Mouse (Mus musculus) retina, postnatal 7 days (tissue): ENCODE measurements around the gene Efemp2.

Experiments
- DNase-seq: peaks from one replicate; pipeline ENCODE4 v3.0.0-alpha.2; 2012; ENCODE audit warnings: low read depth, low spot score

Efemp2 gene

DNA sequence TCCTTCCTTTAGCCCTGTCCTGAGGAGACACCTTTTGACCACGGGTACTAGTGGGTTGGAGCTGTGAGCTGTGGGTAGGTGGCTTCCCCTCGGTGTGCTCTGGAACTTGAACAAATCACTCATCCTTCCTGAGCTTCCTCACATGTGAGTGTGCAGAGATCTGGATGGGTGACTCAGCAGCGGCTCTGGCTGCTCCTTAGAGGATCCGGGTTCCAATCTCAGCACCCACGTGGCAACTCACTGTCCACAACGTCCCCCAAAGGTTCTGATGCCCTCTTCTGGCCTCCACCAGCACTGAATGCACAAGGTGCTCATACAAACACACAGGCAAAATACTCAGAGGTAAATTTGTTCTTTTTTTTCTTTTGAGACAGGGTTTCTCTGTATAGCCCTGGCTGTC, 22.0 kb upstream of the Efemp2 start:
- no peak for DNase-seq

DNA sequence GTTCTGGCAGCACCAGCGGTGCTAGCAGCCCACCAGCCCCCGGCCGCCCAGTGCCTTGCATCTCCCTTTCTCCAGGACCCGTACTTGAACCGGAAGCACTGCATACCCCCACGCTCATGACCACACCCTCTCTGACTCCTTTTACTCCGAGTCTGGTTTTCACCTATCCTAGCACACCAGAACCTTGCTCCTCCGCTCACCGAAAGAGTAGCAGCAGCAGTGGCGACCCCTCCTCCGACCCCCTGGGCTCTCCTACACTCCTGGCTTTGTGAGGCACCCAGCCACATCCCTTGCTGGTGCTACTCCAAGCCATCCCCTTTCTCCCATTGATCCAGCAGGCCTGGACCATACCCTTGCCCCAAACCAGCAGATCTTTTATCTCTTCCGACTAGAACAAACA, 18.7 kb upstream of the Efemp2 start:
- DNase-seq = no peak

DNA sequence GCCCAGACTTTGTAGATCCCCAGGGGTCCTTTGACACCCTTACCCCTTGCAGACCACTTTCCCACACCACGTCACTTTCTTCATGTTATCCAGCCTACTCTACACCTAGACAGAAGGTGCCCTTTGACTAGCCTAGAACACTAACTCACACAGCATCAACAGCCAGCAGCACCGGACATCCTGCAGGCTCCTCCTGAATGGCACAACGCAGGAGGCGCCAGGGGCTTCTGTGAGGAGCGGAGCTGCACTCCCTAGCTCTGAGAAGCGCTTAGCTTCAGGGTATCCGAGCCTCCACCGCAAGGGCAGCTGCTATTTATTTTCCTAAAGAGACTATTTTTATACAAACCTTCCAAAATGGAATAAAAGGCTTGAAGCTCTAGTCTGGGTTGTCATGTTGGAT, 18.2 kb upstream of the Efemp2 start:
- DNase-seq = no peak

DNA sequence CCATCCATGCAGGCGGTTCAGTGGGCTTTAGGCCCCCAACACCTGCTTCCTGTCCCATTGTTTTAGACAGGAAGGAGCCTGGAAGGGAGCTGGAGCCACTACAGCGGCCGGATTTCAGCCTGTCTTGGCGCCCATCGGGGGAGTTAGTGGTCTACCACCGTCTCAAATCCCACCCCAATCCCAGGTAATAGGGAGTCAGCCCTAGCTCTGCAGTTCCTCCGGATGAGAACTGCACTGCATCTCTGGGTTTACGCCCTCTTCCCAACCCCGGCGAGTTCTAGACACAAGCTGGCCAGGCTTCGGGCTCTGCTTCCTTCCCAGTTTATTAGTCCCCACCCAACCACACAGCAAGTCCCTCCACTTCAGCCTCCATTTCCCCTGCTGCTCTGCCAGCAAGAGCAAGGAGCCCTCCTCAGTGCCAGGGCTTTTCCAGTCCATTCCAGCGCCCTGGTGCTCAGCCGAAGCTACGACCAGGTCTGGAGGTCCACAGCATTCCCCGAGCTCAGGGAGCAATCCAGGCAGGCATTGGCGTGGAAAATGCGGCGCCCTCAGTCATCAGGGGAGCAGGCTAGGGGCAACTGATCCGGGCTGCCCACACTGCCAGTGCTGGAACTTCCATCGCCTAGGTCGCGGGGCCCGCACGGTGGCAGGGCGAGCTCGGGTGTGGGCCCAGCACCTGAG, 17.4 kb upstream of the Efemp2 start:
- no peak for DNase-seq

DNA sequence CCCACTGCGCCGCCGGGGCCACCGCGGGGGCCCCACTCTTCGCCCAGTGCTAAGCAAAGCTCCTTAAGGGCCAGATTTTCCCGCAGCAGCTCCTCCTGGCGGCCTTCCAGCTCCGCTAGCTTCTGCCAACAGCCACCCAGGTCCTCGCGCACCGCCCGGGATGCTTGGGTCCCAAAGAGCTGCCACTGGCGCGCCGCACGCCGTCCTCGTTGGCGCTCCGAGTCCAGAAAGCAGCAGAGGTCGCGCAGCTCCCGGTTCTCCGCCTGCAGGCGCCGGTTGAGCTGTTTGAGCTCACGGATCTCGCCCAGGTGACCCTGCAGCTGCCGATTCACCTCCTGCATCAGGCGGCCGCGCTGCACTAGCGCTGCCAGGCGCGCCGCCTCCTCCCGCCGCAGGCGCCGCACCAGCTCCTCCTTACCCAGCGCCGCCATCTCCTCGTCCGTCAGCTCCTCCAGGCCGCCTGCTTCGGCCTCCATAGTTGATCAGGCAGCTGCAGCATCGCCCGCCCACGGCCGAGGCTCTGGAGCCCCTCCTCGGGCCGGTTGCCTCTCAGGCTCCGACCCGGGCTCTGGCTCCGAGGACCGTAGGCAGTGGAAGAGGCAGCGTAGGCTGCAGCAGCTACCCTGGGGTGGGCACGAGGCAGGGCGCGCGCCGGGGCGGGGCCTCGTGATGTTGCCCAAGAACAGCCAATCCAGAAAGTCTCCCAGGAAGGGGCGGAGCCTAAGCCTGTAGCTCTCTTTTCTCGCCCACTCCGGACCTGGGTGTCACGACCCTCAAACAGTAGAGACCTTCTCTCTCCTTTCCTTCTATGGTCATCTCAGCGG, 16.6 kb upstream of the Efemp2 start:
- DNase-seq = peak; percentile 87

DNA sequence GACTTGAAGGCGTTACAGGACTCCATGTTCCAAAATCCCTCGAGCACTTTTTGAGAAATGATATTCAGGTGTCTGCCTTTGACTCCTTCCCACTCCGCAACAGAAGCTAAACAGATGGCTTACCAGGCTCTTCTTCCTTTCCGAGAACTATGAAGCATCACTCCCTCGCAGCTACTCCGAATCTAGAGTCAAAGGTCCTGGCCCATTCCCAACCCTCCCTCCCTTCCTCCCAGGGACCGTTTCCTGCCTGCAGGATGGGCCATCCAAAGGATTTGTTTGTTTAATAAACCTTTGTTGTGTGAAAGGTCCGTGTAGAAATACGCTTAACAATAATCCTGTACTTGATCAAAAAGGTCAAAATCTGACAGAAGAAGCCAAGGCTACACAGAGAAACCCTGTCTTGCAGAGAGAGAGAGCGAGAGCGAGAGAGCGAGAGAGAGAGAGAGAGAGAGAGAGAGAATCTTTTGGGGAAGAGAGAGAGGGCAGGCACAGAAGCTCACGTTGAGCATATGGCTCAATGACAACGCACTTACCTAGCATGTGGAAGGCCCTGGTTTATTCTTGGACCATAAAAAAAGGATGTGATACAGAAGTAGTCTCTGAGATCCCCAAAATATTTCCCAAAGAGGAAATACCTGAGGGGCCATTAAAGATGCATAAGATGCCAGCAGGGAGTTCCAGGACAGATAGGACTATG, 15.9 kb upstream of the Efemp2 start, which contains the start of gene Ccdc85b:
Gene Ccdc85b, minus strand, starts transcription at position 149 of the 697 bp plus-strand sequence.
- no peak for DNase-seq

DNA sequence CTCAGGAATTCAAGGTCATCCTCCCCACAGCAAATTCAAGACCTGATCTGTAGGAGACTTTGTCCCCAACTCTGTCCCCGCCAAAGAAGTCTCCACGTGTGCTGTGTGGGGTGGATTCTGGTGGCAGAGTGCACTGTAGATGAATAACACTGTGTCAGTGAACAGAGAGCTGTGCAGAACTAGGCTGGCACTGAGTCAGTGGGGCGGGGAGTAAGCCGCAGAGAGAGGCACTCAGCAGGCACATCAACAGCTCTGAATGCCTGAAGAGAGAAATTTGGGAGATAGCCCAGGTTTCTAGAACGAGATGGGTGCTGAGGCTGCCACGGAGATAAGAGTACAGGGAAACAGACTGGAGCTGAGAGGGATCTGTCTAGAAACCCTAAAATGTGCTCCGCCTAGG, 14.7 kb upstream of the Efemp2 start:
- no peak for DNase-seq

DNA sequence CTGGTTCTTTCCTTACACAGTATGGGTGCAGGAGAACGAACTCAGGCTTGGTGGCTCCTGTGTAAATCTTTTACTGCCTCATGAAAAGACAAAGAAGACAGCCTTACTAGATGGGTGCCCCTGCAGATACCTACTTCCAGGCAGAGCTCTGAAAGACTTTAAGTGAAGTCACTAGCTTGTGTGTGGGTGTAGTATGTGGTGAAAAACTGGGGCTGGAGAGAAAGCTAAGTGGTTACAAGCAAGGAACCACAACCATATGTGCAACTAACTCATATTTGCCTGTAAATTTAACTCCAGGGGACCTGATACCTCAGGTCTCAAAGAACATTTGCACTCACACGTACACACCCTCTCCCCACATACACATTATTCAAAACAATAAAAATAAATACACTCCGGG, 13.9 kb upstream of the Efemp2 start:
- no peak for DNase-seq

DNA sequence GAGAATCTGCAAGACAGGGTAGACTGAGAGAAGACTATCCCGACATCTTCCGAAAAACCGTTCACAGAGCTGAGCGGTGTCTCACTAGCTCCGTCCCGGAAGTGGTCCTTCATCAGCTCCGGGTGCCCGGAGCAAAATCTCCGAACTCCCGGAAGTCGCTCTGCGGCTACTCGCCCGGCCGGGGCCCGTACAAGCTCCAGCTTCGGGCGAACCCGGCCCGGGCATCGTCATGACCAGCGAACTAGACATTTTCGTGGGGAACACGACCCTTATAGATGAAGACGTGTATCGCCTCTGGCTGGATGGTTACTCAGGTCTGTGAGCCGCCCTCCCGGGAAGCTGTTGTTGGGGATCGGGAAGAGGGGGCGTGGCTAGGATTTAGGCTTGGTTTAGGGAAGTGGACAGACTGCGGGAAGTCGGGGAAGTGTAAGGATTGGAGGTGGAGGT, 13.3 kb upstream of the Efemp2 start, which contains the start of gene Fibp:
Gene Fibp, plus strand, starts transcription at position 151 of the 447 bp plus-strand sequence.
- DNase-seq = peak; percentile 82

DNA sequence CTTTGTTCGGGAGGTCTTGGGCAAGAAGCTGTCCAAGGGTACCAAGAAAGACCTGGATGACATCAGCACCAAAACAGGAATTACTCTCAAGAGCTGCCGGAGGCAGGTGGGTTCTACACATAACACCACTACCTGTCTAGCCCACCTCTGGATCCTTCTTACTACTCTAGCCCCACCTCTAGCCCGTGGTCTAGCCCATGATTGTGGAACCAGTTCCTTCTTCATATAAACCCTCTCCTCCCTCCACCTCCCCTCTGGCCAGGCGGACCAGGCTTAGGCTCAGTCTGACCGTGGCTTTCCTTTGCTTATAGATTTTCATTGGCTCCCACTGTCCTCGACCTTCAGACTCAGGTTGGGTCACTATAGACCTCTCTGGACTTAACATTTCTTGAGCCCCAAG, 12.3 kb upstream of the Efemp2 start:
- no peak for DNase-seq

DNA sequence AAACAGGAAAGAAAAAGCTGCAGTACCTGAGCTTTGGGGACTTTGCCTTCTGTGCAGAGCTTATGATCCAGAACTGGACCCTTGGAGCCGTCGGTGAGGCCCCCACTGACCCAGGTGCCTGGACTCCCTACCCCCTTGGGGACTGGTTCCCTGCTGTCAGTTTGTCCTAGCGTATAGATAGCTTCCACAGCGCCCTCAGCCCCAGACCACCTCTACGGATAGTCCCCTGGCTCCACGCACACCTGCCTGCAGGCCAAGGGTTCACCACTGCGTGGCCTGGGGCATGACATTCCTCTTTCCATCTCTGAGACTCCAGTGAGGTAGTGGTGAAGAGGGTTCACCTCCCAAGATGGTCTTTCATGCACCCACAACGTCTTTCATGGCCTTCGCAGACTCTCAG, 10.5 kb upstream of the Efemp2 start:
- DNase-seq = no peak

DNA sequence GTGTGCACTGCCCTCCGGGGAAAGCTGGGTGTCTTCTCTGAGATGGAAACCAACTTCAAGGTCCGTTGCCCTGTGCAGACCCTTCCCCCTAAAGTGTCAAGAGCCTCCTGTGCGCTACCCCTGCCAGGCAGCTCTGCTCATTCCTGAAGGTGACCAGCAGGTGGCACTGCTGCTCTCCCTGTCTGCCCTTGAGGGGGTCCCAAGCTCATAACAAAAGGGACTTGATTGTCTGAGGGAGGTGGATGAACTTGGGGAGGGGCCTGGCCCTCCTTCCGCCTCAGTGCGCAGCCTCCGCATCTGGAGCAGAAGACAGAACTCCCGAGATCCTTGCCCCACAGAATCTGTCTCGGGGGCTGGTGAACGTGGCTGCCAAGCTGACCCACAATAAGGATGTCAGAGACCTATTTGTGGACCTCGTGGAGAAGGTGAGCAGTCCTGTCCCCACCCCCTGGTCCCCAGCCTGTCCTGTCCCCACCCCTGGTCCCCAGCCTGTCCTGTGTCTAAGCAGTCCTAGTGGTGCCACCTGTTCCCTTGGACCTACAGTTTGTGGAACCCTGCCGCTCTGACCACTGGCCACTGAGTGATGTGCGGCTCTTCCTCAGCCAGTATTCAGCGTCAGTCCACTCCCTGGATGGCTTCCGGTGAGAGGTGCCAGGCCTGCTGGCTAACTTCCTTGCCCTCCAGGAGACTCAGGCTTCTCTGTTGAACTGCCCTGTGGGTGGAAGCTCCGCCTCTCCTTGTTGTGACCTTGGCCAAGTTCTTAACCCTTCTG, 9.8 kb upstream of the Efemp2 start:
- no peak for DNase-seq

DNA sequence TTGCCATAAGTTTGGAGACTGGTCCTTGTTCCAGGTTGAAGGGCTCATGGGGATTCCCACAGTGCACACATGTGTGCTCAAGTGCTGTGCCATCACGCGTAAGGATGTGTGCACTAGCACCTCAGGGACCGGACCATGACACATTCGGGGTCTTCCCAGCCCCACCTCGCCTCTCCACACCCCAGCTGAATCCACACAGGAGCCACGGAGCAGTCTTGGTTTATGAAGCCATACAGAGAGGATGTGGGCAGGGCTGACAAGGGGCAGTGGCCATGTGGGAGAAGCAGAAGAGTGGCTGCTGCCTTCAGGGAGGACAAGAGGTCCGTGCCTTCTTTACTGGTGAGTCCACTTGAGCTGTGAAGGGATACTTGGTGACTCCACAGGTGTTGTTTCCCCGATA, 8.7 kb upstream of the Efemp2 start:
- no peak for DNase-seq

DNA sequence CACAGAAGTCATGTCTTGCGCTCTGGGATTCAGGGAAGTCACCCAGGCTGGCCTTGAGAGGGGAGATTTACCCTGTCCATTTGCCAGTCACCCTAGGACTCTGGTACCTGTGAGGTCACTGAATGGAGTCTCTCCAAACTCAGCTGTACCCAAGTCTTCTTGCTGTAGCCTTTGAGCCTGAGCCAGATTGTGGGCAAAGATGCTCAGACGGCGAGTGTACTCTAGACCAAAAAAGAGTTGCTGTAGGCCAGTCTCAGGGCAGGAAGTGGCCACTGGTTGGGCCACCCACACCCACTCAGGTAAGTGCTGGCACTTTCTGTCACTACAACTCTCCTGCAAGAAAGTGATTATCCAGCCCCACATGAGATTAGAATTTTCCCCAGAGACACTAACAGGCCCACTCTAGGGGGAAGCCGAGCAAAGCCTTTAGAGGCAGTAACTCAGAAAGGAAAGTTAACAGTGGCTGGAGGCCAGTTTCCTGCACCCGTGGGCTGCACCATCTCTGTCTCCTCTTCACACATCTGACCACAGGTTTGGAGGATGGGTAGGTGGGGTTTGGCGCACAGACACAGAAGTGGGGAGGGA, 6.7 kb upstream of the Efemp2 start:
- no peak for DNase-seq

DNA sequence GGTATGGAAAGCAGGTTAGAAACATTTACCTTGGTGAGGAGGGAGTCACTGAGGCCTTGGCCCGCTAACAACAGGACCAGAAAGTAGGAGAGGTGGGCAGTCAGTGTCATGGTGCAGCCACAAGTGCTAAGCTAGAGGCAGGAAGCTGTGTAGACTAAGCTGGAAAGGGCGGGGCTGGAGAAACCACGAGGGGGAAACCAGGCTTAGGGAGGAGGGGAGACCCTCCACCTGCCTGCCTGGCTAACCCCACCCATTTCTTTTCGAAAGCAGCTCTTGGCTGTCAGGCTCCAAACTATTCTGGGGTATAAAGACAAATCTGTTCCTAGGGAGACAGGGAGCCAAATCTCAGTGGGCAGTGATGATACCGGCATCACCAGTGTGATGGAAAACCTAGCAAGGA, 5.4 kb upstream of the Efemp2 start, which contains the start of gene Ctsw:
Gene Ctsw, minus strand, starts transcription at position 134 of the 400 bp plus-strand sequence.
- no peak for DNase-seq

DNA sequence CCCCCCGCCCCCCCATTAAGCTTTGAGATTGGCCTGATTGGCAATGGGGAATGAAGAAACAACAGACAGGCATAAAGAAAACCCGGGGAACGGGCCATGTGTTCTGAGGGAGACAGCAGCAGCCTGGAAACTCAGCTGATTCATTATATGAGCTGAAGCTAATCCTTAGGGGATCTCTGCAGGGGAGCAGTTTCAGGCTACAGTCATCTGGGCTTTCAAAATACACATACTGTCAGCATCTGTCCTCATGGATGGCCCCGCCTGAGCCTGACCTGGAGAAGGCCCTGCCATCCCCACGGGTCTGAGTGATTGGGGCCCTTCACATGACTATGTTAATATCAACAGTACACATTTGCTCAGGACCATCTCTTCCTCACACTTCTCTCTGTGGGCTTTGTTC, 1.9 kb upstream of the Efemp2 start:
- DNase-seq = no peak

DNA sequence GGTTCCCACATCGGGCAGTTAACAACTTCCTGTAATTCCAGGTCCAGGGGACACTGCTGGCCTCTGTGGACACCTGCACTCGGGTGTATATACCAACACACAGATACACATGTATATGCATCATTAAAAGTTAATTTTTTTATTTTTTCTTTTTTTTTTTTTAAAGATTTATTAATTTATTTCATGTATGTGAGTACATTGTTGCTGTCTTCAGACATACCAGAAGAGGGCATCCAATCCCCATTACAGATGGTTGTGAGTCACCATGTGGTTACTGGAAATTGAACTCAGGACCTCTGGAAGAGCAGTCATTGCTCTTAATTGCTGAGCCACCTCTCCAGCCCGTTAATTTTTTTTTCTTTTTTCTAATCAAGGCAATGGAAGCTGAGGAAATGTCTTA, 897 bp upstream of the Efemp2 start:
- no peak for DNase-seq

DNA sequence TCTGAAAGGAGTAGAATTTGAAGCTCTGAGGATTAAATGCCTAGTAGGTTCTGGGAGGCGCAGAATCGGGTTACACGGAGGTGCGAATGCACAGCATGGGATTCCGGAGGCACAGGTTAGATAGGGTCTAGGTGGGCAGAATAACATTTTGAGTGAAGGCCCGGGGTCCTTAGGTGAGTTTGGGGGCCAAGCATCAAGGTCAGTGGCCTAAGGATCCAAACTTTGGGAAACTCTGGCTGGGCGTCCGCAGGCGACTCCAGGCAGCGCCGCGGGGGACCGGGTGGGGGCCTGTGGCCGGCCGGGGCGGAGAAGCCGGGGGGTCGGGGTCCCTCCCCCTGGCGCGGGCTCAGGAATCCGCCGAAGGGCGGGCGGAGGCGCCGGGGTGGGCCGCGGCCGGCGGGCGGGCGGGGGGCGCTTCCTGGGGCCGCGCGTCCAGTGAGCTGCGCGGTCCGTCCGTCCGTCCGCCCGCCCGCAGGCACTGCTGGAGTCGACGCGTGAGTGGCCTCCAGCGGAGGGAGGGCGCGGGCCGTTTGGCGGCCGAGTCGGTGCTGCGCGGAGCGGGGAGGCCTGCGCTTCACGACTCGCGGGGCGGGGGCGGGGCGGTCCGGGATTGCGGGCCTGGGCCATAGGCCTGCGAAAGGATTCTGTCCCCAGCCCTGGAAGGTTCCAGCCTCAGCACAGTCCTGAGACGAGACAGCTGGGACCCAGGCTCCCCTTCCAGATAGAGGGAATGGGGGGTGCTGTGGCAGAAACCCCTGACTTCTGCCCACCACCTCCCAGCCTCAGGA, 721 bp downstream of the Efemp2 start:
- DNase-seq = no peak

DNA sequence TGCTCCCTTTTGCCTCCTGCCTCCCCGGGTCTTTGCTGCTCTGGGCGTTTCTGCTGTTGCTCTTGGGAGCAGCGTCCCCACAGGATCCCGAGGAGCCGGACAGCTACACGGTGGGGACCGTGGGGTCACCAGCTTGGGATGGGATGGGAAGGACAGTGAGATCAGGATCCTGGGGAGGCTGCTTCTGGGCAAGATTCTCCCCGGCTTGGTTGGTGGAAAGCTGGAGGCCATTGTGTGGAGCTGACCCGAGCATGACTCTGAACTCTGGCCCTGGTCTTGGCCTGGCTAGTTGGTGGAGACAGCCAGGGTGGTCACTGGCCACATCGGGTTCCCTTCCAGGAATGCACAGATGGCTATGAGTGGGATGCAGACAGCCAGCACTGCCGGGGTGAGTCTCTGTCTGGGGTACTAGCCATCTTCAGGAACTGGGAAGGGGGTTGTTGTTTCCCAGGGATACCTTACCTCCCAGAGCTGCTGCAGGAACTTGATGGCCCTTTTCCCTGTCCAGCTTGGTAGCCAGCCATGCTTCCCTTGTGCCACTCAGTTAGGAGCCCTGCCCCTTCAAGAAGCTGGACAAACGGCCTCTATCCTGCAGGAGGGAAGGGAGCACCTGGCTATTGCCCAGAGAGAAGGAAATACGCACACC, 1.4 kb downstream of the Efemp2 start:
- DNase-seq = no peak
